Mouse (Mus musculus) embryonic stem cell, embryonic (primary cell): ENCODE results near the gene H2-Ob.

Experiments
- CTCF ChIA-PET, 4 experiments: fragments of 300-600 bp in 2 of 4; fragments of 350-600 bp in 2 of 4; sonication (Branson Sonifier 250); formaldehyde crosslinking; loops; one replicate each; lab custom pipeline; 2022; ENCODE audit warnings: inconsistent platforms in 2 of 4; lab: Charles Lee
- POLR2A ChIA-PET, 4 experiments: fragments of 300-600 bp in 2 of 4; fragments of 350-600 bp in 2 of 4; sonication (Branson Sonifier 250); formaldehyde crosslinking; loops; one replicate each; lab custom pipeline; 2022; ENCODE audit warnings: antibody characterized with exemption in 4 of 4, inconsistent platforms in 1 of 4; lab: Charles Lee

Gene H2-Ob

DNA sequence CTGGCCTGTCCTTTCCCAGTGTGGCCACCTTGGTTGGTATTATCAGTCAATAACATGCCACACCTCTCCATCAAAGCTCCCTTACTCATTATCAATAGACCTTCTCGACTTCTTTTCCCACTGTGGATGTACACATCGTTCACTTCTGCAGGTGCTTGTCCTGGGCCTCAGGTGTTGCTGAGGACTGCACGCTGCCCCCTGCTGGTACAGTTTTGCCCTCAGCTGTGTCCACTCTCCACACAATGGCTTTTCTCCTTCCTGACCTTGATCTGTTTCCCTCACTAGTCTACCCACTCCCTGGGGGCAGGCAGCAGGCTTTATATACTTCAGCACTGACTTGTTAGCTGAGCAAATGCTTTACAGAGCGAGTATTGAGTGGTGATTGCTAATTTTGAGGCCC is 47.1 kb downstream of the H2-Ob start:
- ChIA-PET CTCF (interaction anchor here in 3 of 4 experiments (0.9 to 2.1 kb wide), 7 partner anchors 10 to 126 kb away, joined by 3 to 8 read pairs (median 3); no protein-coding TSS in a partner anchor), POLR2A (interaction anchor here in 2 of 4 experiments (0.5 to 1.2 kb wide), 3 partner anchors 11 to 362 kb away, joined by 3 read pairs; no protein-coding TSS in a partner anchor)

DNA sequence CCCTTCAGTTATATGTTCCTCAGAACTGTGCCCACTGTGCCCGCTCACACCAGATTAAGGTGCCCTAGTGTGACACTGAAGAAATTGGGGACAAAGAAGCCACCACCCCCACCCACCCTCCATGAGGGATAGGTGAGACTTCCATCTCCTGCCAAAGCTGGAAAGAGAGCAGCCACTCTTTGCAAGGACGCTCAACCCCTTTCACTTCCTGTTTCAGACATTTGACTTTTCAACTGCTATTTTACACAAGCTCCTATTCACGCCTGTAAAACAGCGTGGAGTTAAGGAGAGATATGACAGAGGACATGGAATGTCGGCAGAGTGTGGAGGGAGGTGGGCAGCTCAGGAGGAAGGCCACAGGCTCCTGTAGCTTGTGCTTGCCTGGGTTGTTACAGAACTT is 47.8 kb downstream of the H2-Ob start:
- CTCF ChIA-PET: interaction anchor here in 3 of 4 experiments (0.6 to 2.1 kb wide), 11 partner anchors 9 to 125 kb away, joined by 3 to 8 read pairs (median 3); no protein-coding TSS in a partner anchor
- POLR2A ChIA-PET: interaction anchor here in 2 of 4 experiments (1.0 to 1.2 kb wide), 2 partner anchors 12 to 13 kb away, joined by 3 read pairs; no protein-coding TSS in a partner anchor

DNA sequence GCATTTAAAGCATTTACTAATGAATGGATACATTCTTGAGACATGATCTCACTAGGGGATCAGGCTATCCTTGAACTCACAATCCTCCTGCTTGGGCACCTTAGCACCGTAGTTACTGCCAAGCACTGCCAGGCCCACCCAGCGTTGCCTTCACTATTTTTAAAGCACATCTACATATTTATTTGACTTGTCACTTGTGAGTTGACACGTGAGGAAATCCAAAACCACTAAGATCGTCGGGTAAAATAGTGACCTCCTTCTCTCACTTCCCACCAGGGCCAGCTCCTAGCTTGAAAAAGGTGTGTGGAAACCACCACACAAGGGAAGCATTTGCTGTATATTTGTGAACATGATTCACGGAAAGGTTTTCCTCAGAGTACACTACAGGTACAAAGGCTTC is 48.3 kb downstream of the H2-Ob start:
- POLR2A ChIA-PET: interaction anchor here in 2 of 4 experiments (1.0 to 1.2 kb wide), 3 partner anchors 12 to 35 kb away, joined by 3 read pairs; no protein-coding TSS in a partner anchor
- CTCF ChIA-PET: interaction anchor here in 3 of 4 experiments (0.6 to 2.1 kb wide), 9 partner anchors 9 to 124 kb away, joined by 3 to 8 read pairs (median 3); no protein-coding TSS in a partner anchor

DNA sequence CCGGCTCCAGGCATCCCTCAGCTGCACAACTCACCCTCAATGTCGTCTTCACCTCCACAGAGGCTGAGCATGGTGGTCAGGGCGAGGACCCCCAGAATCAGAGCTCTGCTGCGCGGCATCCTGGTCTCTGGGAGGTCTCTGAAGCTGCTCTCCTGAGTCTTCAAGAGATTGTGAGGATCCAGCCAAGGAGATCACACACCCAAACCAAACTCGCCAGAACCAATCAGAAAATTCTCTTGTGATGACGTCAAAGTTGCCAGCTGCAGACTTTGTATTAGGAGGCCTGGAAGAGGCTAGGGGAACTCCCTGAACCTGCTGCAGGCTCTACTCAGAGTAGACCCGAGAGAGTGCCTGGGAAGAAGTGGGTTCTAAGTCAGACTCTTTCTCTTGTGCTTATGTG is 48.9 kb downstream of the H2-Ob start, which contains the start of gene H2-Aa:
H2-Aa (minus strand) TSS at position 176 of the 400 bp plus-strand sequence.
- POLR2A ChIA-PET: interaction anchor here in 2 of 4 experiments (1.0 to 1.4 kb wide), 3 partner anchors 10 to 35 kb away, joined by 3 read pairs; no protein-coding TSS in a partner anchor

DNA sequence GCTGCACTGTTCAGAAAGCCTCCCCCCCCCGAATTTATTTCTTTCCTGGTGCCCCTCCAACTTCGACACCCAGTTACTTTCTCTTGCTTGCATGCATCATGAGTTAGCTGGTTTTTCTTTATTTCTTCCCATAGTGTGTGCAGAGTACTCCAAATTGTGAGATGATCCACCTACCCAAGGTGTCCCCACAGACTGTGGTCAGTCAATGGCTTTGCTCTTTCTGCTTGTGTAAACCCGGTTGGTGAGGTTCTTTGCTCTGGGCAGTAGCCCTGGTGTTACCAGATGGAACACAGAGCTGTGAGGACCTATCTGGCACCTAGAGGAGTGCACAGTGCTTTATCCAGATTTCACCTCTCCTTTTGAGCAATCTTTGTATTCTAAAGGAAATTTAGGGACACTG is 49.4 kb downstream of the H2-Ob start:
- ChIA-PET POLR2A (interaction anchor here in 3 of 4 experiments (0.6 to 1.4 kb wide), 5 partner anchors 9 to 195 kb away, joined by 3 to 5 read pairs (median 3); no protein-coding TSS in a partner anchor), CTCF (interaction anchor here (0.6 to 2.0 kb wide), 6 partner anchors 25 to 276 kb away, joined by 3 to 12 read pairs (median 4); partner anchors contain the start of gene Notch4 (in 1 of the 4))

More for the DNA sequence above, 48.9 kb downstream of the H2-Ob start, which contains the start of gene H2-Aa:
- CTCF ChIA-PET: interaction anchor here (0.6 to 2.0 kb wide), 6 partner anchors 26 to 276 kb away, joined by 3 to 12 read pairs (median 4); partner anchors contain the start of gene Notch4 (in 1 of the 4)

- ChIA-PET POLR2A (interaction anchor here in 2 of 4 experiments (0.7 to 1.2 kb wide), 3 partner anchors 15 to 41 kb away, joined by 3 to 4 read pairs (median 4); no protein-coding TSS in a partner anchor), CTCF (interaction anchor here in 1 of 4 experiments (0.5 to 1.4 kb wide), 3 partner anchors 22 to 937 kb away, joined by 3 to 4 read pairs (median 4); no protein-coding TSS in a partner anchor)
These were observed 52.9 kb downstream of the H2-Ob start for GRCm38 (mm10) chr17:34291609-34292008.

- ChIA-PET POLR2A (interaction anchor here in 1 of 4 experiments (0.9 kb wide), 1 partner anchor 42 kb away, joined by 3 read pairs; no protein-coding TSS in a partner anchor), CTCF (interaction anchor here in 1 of 4 experiments (1.4 kb wide), 1 partner anchor 21 kb away, joined by 4 read pairs; no protein-coding TSS in a partner anchor)
These were observed 53.9 kb downstream of the H2-Ob start for GRCm38 (mm10) chr17:34292570-34292969.

GRCm38 (mm10) chr17:34293533-34293932 is 54.8 kb downstream of the H2-Ob start:
- ChIA-PET CTCF (interaction anchor here in 1 of 4 experiments (0.7 kb wide), 1 partner anchor 75 kb away, joined by 4 read pairs; no protein-coding TSS in a partner anchor), POLR2A (interaction anchor here in 1 of 4 experiments (0.6 kb wide), 1 partner anchor 174 kb away, joined by 3 read pairs; the partner anchor contains the start of gene H2-DMa)

DNA sequence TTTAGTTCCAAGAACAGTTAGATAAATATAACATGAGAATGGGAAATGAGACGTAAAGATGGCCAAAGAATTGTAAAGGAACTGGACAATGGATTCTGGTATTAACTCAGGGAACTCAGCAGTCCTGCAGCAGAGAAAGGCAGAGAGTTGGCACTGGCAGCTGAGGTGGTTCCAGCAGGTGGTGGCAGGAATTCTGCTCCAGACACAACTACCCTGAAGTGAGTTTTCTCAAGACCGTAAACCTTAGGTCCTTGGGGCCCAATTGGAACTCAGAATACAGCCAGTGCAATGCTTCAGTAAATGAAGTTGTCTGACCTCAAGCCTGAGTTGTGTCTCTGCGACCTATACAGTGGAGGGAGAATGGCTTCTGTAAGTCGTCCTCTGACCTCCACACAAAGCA is 55.5 kb downstream of the H2-Ob start:
- CTCF ChIA-PET: no interaction called here
- POLR2A ChIA-PET: no interaction called here

DNA sequence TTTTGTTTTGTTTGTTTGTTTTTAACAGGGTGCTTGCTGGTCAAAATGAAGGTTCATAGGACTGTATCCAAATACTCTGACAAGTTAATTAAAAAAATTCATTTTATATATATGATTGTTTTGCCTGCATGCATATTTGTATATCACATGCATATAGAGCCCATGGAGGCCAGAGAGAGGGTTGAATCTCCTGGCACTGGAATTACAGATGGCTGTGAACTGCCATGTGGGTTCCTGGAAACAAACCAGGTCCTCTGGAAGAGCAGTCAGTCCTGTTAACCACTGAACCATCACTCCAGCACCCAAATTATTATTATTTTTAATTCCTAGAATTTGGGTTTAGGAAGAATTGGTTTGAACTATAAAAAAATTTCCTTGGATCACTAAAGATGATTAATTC is 56.6 kb downstream of the H2-Ob start:
- ChIA-PET CTCF (interaction anchor here in 1 of 4 experiments (0.6 kb wide), 1 partner anchor 9 kb away, joined by 3 read pairs; no protein-coding TSS in a partner anchor), POLR2A (no interaction called here)

DNA sequence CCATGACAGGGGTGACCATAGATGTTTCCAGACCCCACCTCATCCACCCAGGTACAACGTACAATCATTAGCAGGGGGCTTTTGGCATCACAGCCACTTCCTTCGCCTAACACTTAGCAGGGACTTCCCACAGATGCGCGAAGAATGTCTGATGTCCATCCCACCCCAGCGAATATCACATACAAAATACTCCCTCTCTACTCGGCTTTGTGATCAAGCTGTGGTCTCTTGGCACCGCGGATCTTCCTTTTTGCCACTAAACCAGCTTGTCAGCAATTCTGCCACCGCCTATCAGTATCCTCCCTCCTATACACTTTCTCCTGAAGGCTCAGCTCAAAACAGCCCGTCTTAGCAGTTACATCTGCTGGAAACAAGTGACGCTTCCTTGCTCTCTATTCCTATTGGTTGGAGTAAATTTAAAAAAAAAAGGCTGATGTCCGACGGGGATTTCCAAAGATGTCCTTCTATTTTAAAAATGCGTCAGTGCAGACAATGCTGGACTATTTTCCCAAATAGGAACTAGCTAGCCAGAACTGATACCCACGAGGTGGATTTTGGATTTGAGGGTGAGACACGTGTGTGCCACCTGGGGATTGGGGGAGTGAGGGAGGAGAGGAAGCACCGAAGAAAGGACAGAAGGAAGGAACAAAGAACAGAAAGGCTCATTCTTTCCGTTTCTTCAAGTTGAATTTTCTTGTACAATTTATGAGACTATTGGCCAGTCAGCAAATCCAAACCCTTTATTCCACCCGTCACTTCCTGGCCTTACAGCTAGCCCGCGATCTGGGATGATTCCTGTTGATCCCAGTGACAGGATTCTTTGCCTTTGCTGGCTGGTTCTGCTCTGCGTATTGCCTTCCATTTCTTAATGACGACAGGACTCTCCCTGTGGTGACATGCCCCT is 57.4 kb downstream of the H2-Ob start:
- CTCF ChIA-PET: interaction anchor here in 2 of 4 experiments (0.6 to 1.0 kb wide), 2 partner anchors 10 to 17 kb away, joined by 3 read pairs; no protein-coding TSS in a partner anchor

DNA sequence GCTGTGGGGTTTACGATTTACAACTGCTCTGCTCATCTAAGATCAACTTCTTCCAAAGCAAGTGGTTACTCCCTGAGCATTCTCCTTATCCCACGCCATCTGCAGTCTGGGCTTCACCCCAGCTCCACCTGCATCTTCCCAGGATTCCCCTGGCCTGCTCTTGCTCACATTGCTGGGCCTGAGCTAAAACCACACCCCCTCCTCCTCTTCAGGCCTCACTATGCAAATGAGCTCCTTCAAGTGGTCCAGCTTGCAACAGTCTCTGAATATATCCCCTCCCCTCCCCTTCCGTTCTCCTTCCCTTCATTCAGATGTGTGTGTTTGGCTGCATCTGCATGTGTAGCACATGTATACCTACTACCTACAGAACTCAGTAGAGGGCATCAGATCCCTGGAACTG is 60.7 kb downstream of the H2-Ob start:
- ChIA-PET POLR2A (interaction anchor here in 2 of 4 experiments (0.8 to 2.8 kb wide), 6 partner anchors 11 to 179 kb away, joined by 3 to 8 read pairs (median 3); no protein-coding TSS in a partner anchor), CTCF (interaction anchor here in 3 of 4 experiments (1.0 to 1.7 kb wide), 7 partner anchors 13 to 256 kb away, joined by 3 to 7 read pairs (median 5); no protein-coding TSS in a partner anchor)

More for the DNA sequence above, 57.4 kb downstream of the H2-Ob start:
- POLR2A ChIA-PET: interaction anchor here in 1 of 4 experiments (0.7 to 1.0 kb wide), 4 partner anchors 51 to 308 kb away, joined by 3 read pairs; partner anchors contain the start of gene Agpat1

- POLR2A ChIA-PET: interaction anchor here in 2 of 4 experiments (0.8 to 2.8 kb wide), 5 partner anchors 13 to 180 kb away, joined by 3 to 8 read pairs (median 3); no protein-coding TSS in a partner anchor
- CTCF ChIA-PET: interaction anchor here in 2 of 4 experiments (1.0 to 1.7 kb wide), 6 partner anchors 13 to 165 kb away, joined by 3 to 7 read pairs (median 5); no protein-coding TSS in a partner anchor
These were observed 61.4 kb downstream of the H2-Ob start for GRCm38 (mm10) chr17:34300071-34300470.

GRCm38 (mm10) chr17:34300691-34301566 is 62.2 kb downstream of the H2-Ob start:
- POLR2A ChIA-PET: interaction anchor here in 2 of 4 experiments (0.9 to 2.8 kb wide), 3 partner anchors 10 to 13 kb away, joined by 3 to 8 read pairs (median 3); partner anchors contain the start of gene H2-Aa (in 1 of the 2)
- CTCF ChIA-PET: interaction anchor here in 2 of 4 experiments (1.0 to 1.6 kb wide), 3 partner anchors 12 to 49 kb away, joined by 4 to 7 read pairs (median 5); no protein-coding TSS in a partner anchor

DNA sequence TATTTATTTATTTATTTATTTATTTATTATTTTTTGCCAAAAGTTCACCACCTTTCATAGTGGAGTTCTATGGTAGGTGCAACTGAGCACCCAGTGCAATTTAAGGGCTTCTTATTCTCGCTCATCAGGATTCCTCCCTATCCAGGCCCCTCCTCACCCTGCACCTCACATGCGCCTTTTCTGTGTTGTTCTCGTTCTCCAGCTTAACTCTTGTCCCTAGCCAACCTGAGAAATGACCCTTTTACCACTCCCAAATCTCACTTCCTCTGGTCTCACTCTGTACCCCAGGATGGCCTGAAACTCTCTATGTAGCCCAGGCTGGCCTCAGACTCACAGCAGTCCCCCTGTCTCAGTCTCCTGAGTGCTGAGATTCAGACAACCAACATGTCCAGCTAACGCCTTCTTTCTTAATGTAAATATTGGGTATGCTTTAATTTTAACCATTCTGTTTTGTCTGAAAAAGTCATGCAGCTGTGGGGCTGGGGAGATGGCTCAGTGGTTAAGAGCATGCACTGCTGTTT is 63.0 kb downstream of the H2-Ob start:
- ChIA-PET POLR2A (interaction anchor here in 1 of 4 experiments (0.9 to 1.0 kb wide), 2 partner anchors 9 to 182 kb away, joined by 3 read pairs; partner anchors contain the start of gene H2-DMa), CTCF (interaction anchor here in 2 of 4 experiments (0.5 to 1.6 kb wide), 2 partner anchors 12 to 317 kb away, joined by 3 to 5 read pairs; no protein-coding TSS in a partner anchor)

DNA sequence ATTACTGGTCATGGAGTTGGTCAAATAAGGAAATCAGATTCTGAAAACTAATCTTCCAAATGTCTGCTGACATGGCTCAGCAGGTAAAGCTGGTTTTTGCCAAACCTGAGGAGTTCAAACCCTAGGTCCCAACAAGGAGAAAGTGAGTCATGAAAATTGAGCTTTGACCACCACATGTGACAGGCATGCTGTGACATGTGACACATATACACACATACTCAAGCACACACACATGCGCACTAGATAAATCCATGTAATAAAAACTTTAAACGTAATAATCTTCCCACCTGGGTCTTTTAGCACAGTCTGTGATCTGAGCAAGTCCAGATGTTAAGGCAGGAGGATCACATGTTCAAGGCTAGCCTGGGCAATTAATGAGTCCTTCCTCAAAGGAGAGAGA is 65.1 kb downstream of the H2-Ob start:
- ChIA-PET POLR2A (interaction anchor here in 1 of 4 experiments (1.1 to 1.4 kb wide), 2 partner anchors 183 to 647 kb away, joined by 3 read pairs; no protein-coding TSS in a partner anchor), CTCF (no interaction called here)
